Mouse (Mus musculus) MEL (cell line): Measurements from ENCODE around the gene Olfr9.

Source experiments
- CTCF ChIP-seq, 3 experiments: IDR thresholded peaks in 2 of 3; conservative IDR thresholded peaks in 1 of 3; 2 replicates each; pipeline ENCODE4 v1.5.1; 2011 to 2012; ENCODE audit warnings: low read length in 3 of 3, low read depth in 2 of 3, mild to moderate bottlenecking in 2 of 3, improper control_type of control experiment in 1 of 3, inconsistent platforms in 1 of 3, mixed read lengths in 1 of 3, moderate library complexity in 1 of 3; ENCODE audit not compliant: control insufficient read depth in 1 of 3, insufficient read depth in 1 of 3, poor library complexity in 1 of 3, severe bottlenecking in 1 of 3
- E2F4 ChIP-seq: IDR thresholded peaks from 2 replicates; pipeline ENCODE4 v1.6.1; 2011; ENCODE audit warnings: low read depth, low read length, improper control_type of control experiment, borderline replicate concordance
- EP300 ChIP-seq, 2 experiments: IDR thresholded peaks; 2 replicates each; pipeline ENCODE4 v1.6.1; 2011; ENCODE audit warnings: improper control_type of control experiment in 2 of 2, low read length in 2 of 2, low read depth in 1 of 2, mild to moderate bottlenecking in 1 of 2
- GATA1 ChIP-seq: IDR thresholded peaks from 2 replicates; pipeline ENCODE4 v1.6.1; 2011; ENCODE audit warnings: low read depth, low read length, improper control_type of control experiment
- KAT2A ChIP-seq: conservative IDR thresholded peaks from 2 replicates; pipeline ENCODE4 v1.6.1; 2012; ENCODE audit warnings: low read depth, low read length, improper control_type of control experiment, inconsistent platforms
- MAX ChIP-seq: IDR thresholded peaks from 2 replicates; pipeline ENCODE4 v1.6.1; 2011; ENCODE audit warnings: low read length, improper control_type of control experiment
- MEF2A ChIP-seq: IDR thresholded peaks from 2 replicates; pipeline ENCODE4 v1.6.1; 2014; ENCODE audit warnings: low read depth, mild to moderate bottlenecking, inconsistent platforms, low read length, improper control_type of control experiment; ENCODE audit not compliant: poor library complexity, insufficient replicate concordance, severe bottlenecking; ENCODE audit errors: extremely low read depth
- MYC ChIP-seq: IDR thresholded peaks from 2 replicates; pipeline ENCODE4 v1.6.1; 2011; ENCODE audit warnings: low read depth, mild to moderate bottlenecking, low read length, improper control_type of control experiment, moderate library complexity
- POLR2A ChIP-seq, 2 experiments: IDR thresholded peaks; 2 replicates each; pipeline ENCODE4 v1.6.1; 2011 to 2012; ENCODE audit warnings: low read length in 2 of 2, mild to moderate bottlenecking in 2 of 2, control low read depth in 1 of 2, improper control_type of control experiment in 1 of 2, low read depth in 1 of 2, moderate library complexity in 1 of 2; ENCODE audit not compliant: control insufficient read depth in 1 of 2, insufficient read depth in 1 of 2, poor library complexity in 1 of 2
- TCF12 ChIP-seq: IDR thresholded peaks from 2 replicates; pipeline ENCODE4 v1.6.1; 2014; ENCODE audit warnings: low read depth, mild to moderate bottlenecking, inconsistent platforms, low read length, improper control_type of control experiment, moderate library complexity
- UBTF ChIP-seq: IDR thresholded peaks from 2 replicates; pipeline ENCODE4 v1.6.1; 2012; ENCODE audit warnings: low read depth, mild to moderate bottlenecking, inconsistent platforms, low read length, improper control_type of control experiment, moderate library complexity, borderline replicate concordance; ENCODE audit not compliant: insufficient read depth
- USF1 ChIP-seq: IDR thresholded peaks from 2 replicates; pipeline ENCODE4 v1.6.1; 2014; ENCODE audit warnings: low read depth, mild to moderate bottlenecking, inconsistent platforms, low read length, improper control_type of control experiment, moderate library complexity
- ZNF384 ChIP-seq: IDR thresholded peaks from 2 replicates; pipeline ENCODE4 v1.6.1; 2012; ENCODE audit warnings: low read depth, mild to moderate bottlenecking, inconsistent platforms, low read length, improper control_type of control experiment

DNA sequence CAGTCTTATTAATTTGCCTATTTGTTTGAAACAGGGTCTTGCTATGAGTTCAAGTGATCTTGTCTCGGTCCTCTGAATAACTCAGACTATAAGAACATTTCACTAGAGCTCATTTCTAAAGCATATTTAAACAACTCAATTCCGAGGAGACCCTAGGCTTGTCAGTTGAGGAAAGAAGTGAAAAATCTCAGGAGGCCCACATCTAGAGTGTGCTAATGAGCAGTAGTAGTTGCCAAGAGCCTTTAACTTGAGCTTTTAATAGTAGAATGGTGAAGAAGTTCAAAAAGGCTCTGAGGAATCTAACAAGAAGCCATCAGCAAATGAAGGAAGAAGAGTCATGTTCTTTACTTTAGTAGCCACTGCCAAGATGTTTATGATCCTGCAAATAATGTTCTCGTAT lies 50.6 kb downstream of the Olfr9 start, which contains the start of gene Olfr764-ps1:
- TF ChIP-seq MAX, result no peak
- TF ChIP-seq EP300 (IDR thresholded peaks at IDR 0.05; ENCODE audit: low read depth in 1 of 2, low read length in 2 of 2), result no peak
- no peak for TF ChIP-seq CTCF (IDR thresholded peaks at IDR 0.05 in 2 of 3, conservative IDR thresholded peaks at IDR 0.05 in 1 of 3; ENCODE audit: control insufficient read depth in 1 of 3, insufficient read depth in 1 of 3, low read depth in 2 of 3, low read length in 3 of 3, poor library complexity in 1 of 3, severe bottlenecking in 1 of 3)
- TF ChIP-seq KAT2A, result no peak
- no peak for TF ChIP-seq GATA1
- TF ChIP-seq UBTF, result no peak
- TF ChIP-seq MYC, result no peak
- TF ChIP-seq POLR2A (IDR thresholded peaks at IDR 0.05; ENCODE audit: control insufficient read depth in 1 of 2, insufficient read depth in 1 of 2, low read depth in 1 of 2, low read length in 2 of 2, poor library complexity in 1 of 2), result no peak
- no peak for TF ChIP-seq USF1
- no peak for TF ChIP-seq E2F4
- TF ChIP-seq MEF2A, result no peak
- no peak for TF ChIP-seq ZNF384
- no peak for TF ChIP-seq TCF12
